Mouse (Mus musculus) embryo, embryonic 10 days (tissue): ENCODE measurements around the gene Prl8a1.

Source experiments
- DNase-seq: peaks from one replicate; pipeline ENCODE4 v3.0.0-alpha.2; 2015; ENCODE audit warnings: low spot score

Gene Prl8a1

GRCm38 (mm10) chr13:27582071-27582470 lies at the start of gene Prl8a1:
Gene Prl8a1 (minus strand): TSS chr13:27582171.
- DNase-seq, result no peak

- no peak for DNase-seq
Observed at GRCm38 (mm10) chr13:27610482-27610881, 28.5 kb upstream of the Prl8a1 start, which contains the start of gene Prl7b1. Gene Prl7b1 (minus strand): TSS chr13:27610582.

- no peak for DNase-seq
Observed at GRCm38 (mm10) chr13:27564506-27564905, 17.5 kb downstream of the Prl8a1 start, which contains the start of gene Prl8a9. Gene Prl8a9 (minus strand): TSS chr13:27564606.

- no peak for DNase-seq
Observed at GRCm38 (mm10) chr13:27553336-27553735, 28.6 kb downstream of the Prl8a1 start.
